In the genomic region with DNA sequence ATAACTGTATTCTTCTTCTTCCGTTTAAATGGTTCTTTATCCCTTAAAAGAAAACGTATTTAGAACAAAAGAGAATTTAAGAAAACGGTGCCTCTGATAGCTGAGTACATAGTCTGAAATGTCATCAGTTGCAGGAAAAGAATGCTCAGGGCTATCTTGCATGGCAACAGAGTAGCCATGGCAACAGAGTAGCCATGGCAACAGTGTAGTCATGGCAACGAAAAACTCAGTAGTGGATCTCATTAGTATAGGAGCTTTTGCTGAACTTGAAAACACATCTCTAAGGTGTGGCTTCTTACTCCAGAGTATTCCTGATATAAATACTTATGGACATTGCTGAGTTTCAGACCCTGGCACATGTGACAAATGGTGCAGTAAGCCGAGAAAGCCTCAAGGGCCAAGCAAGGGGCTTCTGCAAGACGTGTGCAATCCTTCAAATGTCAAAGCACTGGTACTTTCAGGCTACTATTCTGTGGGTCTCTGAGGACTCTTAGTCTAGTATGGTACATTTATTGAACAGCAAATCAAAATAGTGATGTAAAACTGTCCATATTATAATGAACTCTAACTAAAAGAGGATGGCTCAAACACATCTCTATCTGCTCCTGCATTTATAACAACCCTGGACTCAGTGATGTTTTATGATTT, we compare ENCODE assay signal across 7 mouse cellular contexts.
DNase-seq lines count a peak whose midpoint lies in the region; ATAC-seq lines count a peak whose summit lies in the region.

No protein-coding gene starts in this region.

- no peak overlapping the region for H3K9ac ChIP-seq in hindbrain, embryonic 12.5 days
- H3K9ac ChIP-seq in limb, embryonic 11.5 days (ENCODE audit: low read length) = no peak overlapping the region

- peak; percentile 87 for ATAC-seq in hindbrain, embryonic 12.5 days (ENCODE audit: low FRiP score)
- ATAC-seq in limb, embryonic 11.5 days (ENCODE audit: insufficient number of reproducible peaks, low FRiP score, low TSS enrichment, low read depth) = no peak

- H3K4me3 ChIP-seq in hindbrain, embryonic 12.5 days = no peak overlapping the region
- H3K4me3 ChIP-seq in limb, embryonic 11.5 days (ENCODE audit: low read depth, low read length) = no peak overlapping the region

- H3K4me2 ChIP-seq in hindbrain, embryonic 12.5 days (replicated peaks) = no peak overlapping the region
- no peak overlapping the region for H3K4me2 ChIP-seq in limb, embryonic 11.5 days (ENCODE audit: low read depth, severe bottlenecking)

- no peaks in the 10 kb centered on the region for H3K36me3 ChIP-seq in hindbrain, embryonic 12.5 days
- H3K36me3 ChIP-seq in limb, embryonic 11.5 days (ENCODE audit: control insufficient read depth, insufficient read depth, low read length) = no peaks in the 10 kb centered on the region

- peak; percentile 59 for DNase-seq in R1 (ENCODE audit: low read depth, low spot score)
- DNase-seq in cerebellum, postnatal 14 days = peak; percentile 76 to 80
- DNase-seq in limb, embryonic 11.5 days (ENCODE audit: low spot score) = peak; percentile 81
- DNase-seq in right cerebral cortex, postnatal 25 days = peak; percentile 74
- no peak for DNase-seq in thymus, postnatal 36 days
- DNase-seq in kidney, adult 11 months = no peak

- peaks cover 24% of the 10 kb centered on the region for H3K4me1 ChIP-seq in hindbrain, embryonic 12.5 days
- no peaks in the 10 kb centered on the region for H3K4me1 ChIP-seq in limb, embryonic 11.5 days (ENCODE audit: control insufficient read depth, insufficient read depth, low read length)

- WGBS in hindbrain, embryonic 12.5 days = 26% methylated on average over 6 of the region's 6 CpGs
- WGBS in limb, embryonic 11.5 days = 73% methylated on average over 6 of the region's 6 CpGs

- H3K27me3 ChIP-seq in hindbrain, embryonic 12.5 days = no peaks in the 10 kb centered on the region
- H3K27me3 ChIP-seq in limb, embryonic 11.5 days (ENCODE audit: control insufficient read depth, insufficient read depth, low read length) = no peaks in the 10 kb centered on the region

- peak overlapping the region; percentile 62; the same call in 1 of the 2 replicates for H3K27ac ChIP-seq in hindbrain, embryonic 12.5 days
- H3K27ac ChIP-seq in limb, embryonic 11.5 days (replicated peaks; ENCODE audit: low read depth, low read length) = no peak overlapping the region

- no peaks in the 10 kb centered on the region for H3K9me3 ChIP-seq in hindbrain, embryonic 12.5 days (replicated peaks)
- H3K9me3 ChIP-seq in limb, embryonic 11.5 days (ENCODE audit: control insufficient read depth, low read length) = no peaks in the 10 kb centered on the region

Comparison
In these comparisons a context has a peak if more than half of its experiments do, and no peak if none do; other contexts are left out.
1. DNase-seq: peak in R1 (single experiment), cerebellum, postnatal 14 days (2 of 2), limb, embryonic 11.5 days (single experiment) and right cerebral cortex, postnatal 25 days (single experiment); none in thymus, postnatal 36 days (0 of 2) and kidney, adult 11 months (single experiment).